Mouse (Mus musculus): Measurements from ENCODE around the gene Pbrm1. TPM values are rescaled to one million over a fixed set of nuclear protein-coding genes. Genes with fewer than 3 reads are reported as not detected.

Gene Pbrm1
- total RNA-seq (2012; rRNA removed) (28.7 and 31.1 TPM in 2 replicates), polyA plus RNA-seq (2012; ENCODE audit: insufficient read depth in 1 of 2, insufficient read length in 2 of 2, low read depth in 1 of 2, low replicate concordance in 2 of 2, missing spikeins in 1 of 2) (10 to 100 TPM; 32.4 to 62.0 TPM)

DNA sequence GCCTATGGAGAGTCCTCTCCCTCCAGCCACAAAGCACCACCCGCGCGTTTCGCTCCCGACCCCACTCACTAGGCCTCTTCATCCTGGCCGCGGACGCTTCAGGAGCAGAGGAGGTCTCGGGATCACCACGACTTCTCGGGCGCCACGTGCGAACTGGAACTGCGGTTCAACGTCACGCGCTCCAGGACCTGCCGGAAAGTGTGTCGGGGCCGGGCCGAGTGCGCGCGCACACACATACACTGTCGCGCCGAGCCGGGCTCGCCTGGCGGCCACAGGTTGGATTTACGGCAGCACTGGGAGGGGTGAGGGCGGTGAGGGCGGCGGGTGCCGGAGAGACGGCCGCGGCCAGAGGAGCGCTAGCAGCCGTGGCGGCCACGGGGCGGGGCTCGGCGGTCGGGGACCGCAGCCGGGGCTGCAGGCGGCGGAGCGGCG, at the start of gene Pbrm1, which contains the start of gene Gnl3:
TSS of gene Pbrm1 (plus strand) at position 279 of the 432 bp plus-strand sequence.
TSS of gene Gnl3 (minus strand) at position 293 of the 432 bp plus-strand sequence.
- TF ChIP-seq MXI1 (IDR thresholded peaks at IDR 0.05; ENCODE audit: low read depth, low read length) (peak; percentile 100), EP300 (IDR thresholded peaks at IDR 0.05; ENCODE audit: low read depth in 1 of 2, low read length in 2 of 2) (peak in 1 of 2 experiments; percentile 12; a peak in 1 of 4 replicates), ELF1 (IDR thresholded peaks at IDR 0.05; ENCODE audit: low read depth, low read length) (peak; percentile 31; the same call in 1 of the 2 replicates), POLR2AphosphoS2 (IDR thresholded peaks at IDR 0.05; ENCODE audit: low read length) (peak; percentile 93), ZMIZ1 (IDR thresholded peaks at IDR 0.05; ENCODE audit: low read depth, low read length) (peak; percentile 77; the same call in 1 of the 2 replicates), CHD1 (IDR thresholded peaks at IDR 0.05; ENCODE audit: low read depth, low read length) (no peak), TCF12 (IDR thresholded peaks at IDR 0.05; ENCODE audit: low read depth, low read length) (peak; percentile 66; the same call in 1 of the 2 replicates), BHLHE40 (IDR thresholded peaks at IDR 0.05; ENCODE audit: borderline replicate concordance, low read depth, low read length) (peak; percentile 82; the same call in 1 of the 2 replicates), UBTF (IDR thresholded peaks at IDR 0.05; ENCODE audit: borderline replicate concordance, insufficient read depth, low read depth, low read length) (no peak), SIN3A (IDR thresholded peaks at IDR 0.05; ENCODE audit: low read length) (peak; percentile 96), USF1 (IDR thresholded peaks at IDR 0.05; ENCODE audit: low read depth, low read length) (peak; percentile 82), KAT2A (conservative IDR thresholded peaks at IDR 0.05; ENCODE audit: low read depth, low read length) (peak; percentile 82), RAD21 (IDR thresholded peaks at IDR 0.05; ENCODE audit: low read depth, low read length) (no peak), CHD2 (IDR thresholded peaks at IDR 0.05; ENCODE audit: low read length) (no peak), TBP (IDR thresholded peaks at IDR 0.05; ENCODE audit: low read depth, low read length) (peak; percentile 81), MYC (IDR thresholded peaks at IDR 0.05; ENCODE audit: low read depth, low read length) (peak; percentile 99), ETS1 (IDR thresholded peaks at IDR 0.05; ENCODE audit: low read depth, low read length) (peak; percentile 53; the same call in 1 of the 2 replicates), MAX (IDR thresholded peaks at IDR 0.05; ENCODE audit: low read length) (peak; percentile 99), NELFE (IDR thresholded peaks at IDR 0.05; ENCODE audit: low read depth, low read length) (peak; percentile 94), POLR2A (IDR thresholded peaks at IDR 0.05; ENCODE audit: control insufficient read depth in 1 of 2, insufficient read depth in 1 of 2, low read depth in 1 of 2, low read length in 2 of 2, poor library complexity in 1 of 2) (peak; percentile 85 to 90; a peak in 2 of 4 replicates), POLR2AphosphoS5 (IDR thresholded peaks at IDR 0.05; ENCODE audit: borderline replicate concordance, low read depth, low read length) (no peak), USF2 (IDR thresholded peaks at IDR 0.05; ENCODE audit: borderline replicate concordance in 1 of 2, insufficient read depth in 1 of 2, low read depth in 1 of 2, low read length in 2 of 2) (no peak), CTCF (IDR thresholded peaks at IDR 0.05 in 2 of 3, conservative IDR thresholded peaks at IDR 0.05 in 1 of 3; ENCODE audit: control insufficient read depth in 1 of 3, insufficient read depth in 1 of 3, low read depth in 2 of 3, low read length in 3 of 3, poor library complexity in 1 of 3, severe bottlenecking in 1 of 3) (0 out of 6 replicates have a peak, but pooled peaks of 1 of the 3 experiments have one; percentile 3), MAZ (IDR thresholded peaks at IDR 0.05; ENCODE audit: low read depth, low read length) (peak; percentile 97), MYB (IDR thresholded peaks at IDR 0.05; ENCODE audit: low read depth, low read length) (no peak), RCOR1 (IDR thresholded peaks at IDR 0.05; ENCODE audit: low read depth, low read length) (no peak), NRF1 (IDR thresholded peaks at IDR 0.05; ENCODE audit: insufficient read depth, low read depth, low read length, poor library complexity, severe bottlenecking) (peak; percentile 82), HCFC1 (IDR thresholded peaks at IDR 0.05; ENCODE audit: low read depth, low read length) (peak; percentile 90)
- peak; percentile 98 for DNase-seq (ENCODE audit: low read depth, low spot score)
- Histone ChIP-seq H3K79me2 (ENCODE audit: control insufficient read depth, insufficient read depth, low read length, poor library complexity) (peaks cover 50% of the 10 kb centered on the region), H3K4me1 (ENCODE audit: control insufficient read depth in 1 of 2, insufficient read depth in 2 of 2, low read length in 2 of 2) (peaks cover 21 to 23% of the 10 kb centered on the region in 2 experiments), H3K27me3 (ENCODE audit: control insufficient read depth in 1 of 2, insufficient read depth in 2 of 2, low read length in 2 of 2) (no peaks in the 10 kb centered on the region), H3K36me3 (ENCODE audit: control insufficient read depth in 1 of 2, insufficient read depth in 2 of 2, low read length in 2 of 2) (peaks cover 33 to 54% of the 10 kb centered on the region in 2 experiments), H3K9ac (ENCODE audit: control insufficient read depth, low read depth, low read length, poor library complexity, severe bottlenecking) (peak within 1 kb of the TSS; percentile 97), H3K27ac (ENCODE audit: control insufficient read depth, low read depth, low read length) (peak within 1 kb of the TSS; percentile 91), H3K9me3 (replicated peaks; ENCODE audit: insufficient read depth, low read length) (no peaks in the 10 kb centered on the region), H3K4me3 (ENCODE audit: control insufficient read depth in 1 of 2, insufficient read depth in 1 of 2, low read depth in 2 of 2, low read length in 2 of 2) (peak within 1 kb of the TSS; percentile 90 to 92)

Measured in MEL (cell line).